24 mouse cellular contexts compared by ENCODE assay signal in genomic region chr10:43674749-43675148, GRCm38 (mm10).
DNase-seq lines count a peak whose midpoint lies in the region; ATAC-seq and TF ChIP-seq lines count a peak whose summit lies in the region.
"Had no signal": no experiment of that assay in that cellular context is flagged by ENCODE, and none has a peak within 500 bp of the region (broad histone marks: within the 10 kb centered on the region; RNA-seq: fewer than 3 reads in every experiment).

No protein-coding gene starts in this region.

- H3K9me3 ChIP-seq in liver, embryonic 11.5 days (ENCODE audit: control insufficient read depth, low read length) = no peaks in the 10 kb centered on the region
- no peaks in the 10 kb centered on the region for H3K9me3 ChIP-seq in liver, embryonic 14.5 days (ENCODE audit: control insufficient read depth, low read length)
- no peaks in the 10 kb centered on the region for H3K9me3 ChIP-seq in midbrain, embryonic 14.5 days (ENCODE audit: control insufficient read depth, low read length)
- H3K9me3 ChIP-seq: embryonic facial prominence, embryonic 12.5 days; embryonic facial prominence, embryonic 15.5 days; forebrain, embryonic 12.5 days; forebrain, embryonic 15.5 days; hindbrain, embryonic 12.5 days; hindbrain, embryonic 15.5 days had no signal

- WGBS in liver, embryonic 11.5 days = 14% methylated on average over 1 of the region's 1 CpGs
- 15% methylated on average over 1 of the region's 1 CpGs for WGBS in liver, embryonic 14.5 days (ENCODE audit: insufficient replicate concordance)
- WGBS in midbrain, embryonic 14.5 days = 65% methylated on average over 1 of the region's 1 CpGs

- no peak overlapping the region for H3K9ac ChIP-seq in liver, embryonic 11.5 days (ENCODE audit: low read depth, low read length)
- H3K9ac ChIP-seq in liver, embryonic 14.5 days (replicated peaks) = peak overlapping the region; percentile 12; the same call in 1 of the 2 replicates
- no peak overlapping the region for H3K9ac ChIP-seq in midbrain, embryonic 14.5 days (replicated peaks; ENCODE audit: low read length)
- H3K9ac ChIP-seq: embryonic facial prominence, embryonic 12.5 days; embryonic facial prominence, embryonic 15.5 days; forebrain, embryonic 12.5 days; forebrain, embryonic 15.5 days; hindbrain, embryonic 12.5 days; hindbrain, embryonic 15.5 days had no signal

- H3K4me3 ChIP-seq in liver, embryonic 11.5 days (ENCODE audit: low read depth, low read length) = no peak overlapping the region
- H3K4me3 ChIP-seq in liver, embryonic 14.5 days (ENCODE audit: insufficient read depth in 1 of 2, low read depth in 2 of 2, low read length in 2 of 2) = no peak overlapping the region
- no peak overlapping the region for H3K4me3 ChIP-seq in midbrain, embryonic 14.5 days (replicated peaks; ENCODE audit: low read depth, low read length)
- H3K4me3 ChIP-seq: embryonic facial prominence, embryonic 12.5 days; embryonic facial prominence, embryonic 15.5 days; forebrain, embryonic 12.5 days; forebrain, embryonic 15.5 days; gastrocnemius, adult 2 months; hindbrain, embryonic 12.5 days; hindbrain, embryonic 15.5 days had no signal

- 0 out of 2 replicates have a peak, but pooled peaks have one; percentile 18 for TF ChIP-seq EP300 in liver, embryonic 14.5 days (IDR thresholded peaks at IDR 0.05; ENCODE audit: low read depth)

- no peak for DNase-seq in liver, embryonic 11.5 days (ENCODE audit: low spot score)
- DNase-seq in liver = no peak
- no peak for DNase-seq in liver, embryonic 14.5 days (ENCODE audit: low read depth in 3 of 3, low spot score in 3 of 3)
- DNase-seq in right cerebral cortex, postnatal 36 days (ENCODE audit: low spot score in 2 of 2) = no peak
- DNase-seq in midbrain, embryonic 14.5 days = no peak
- DNase-seq: adrenal gland, adult 8-10 months; cerebellum, adult 11 months; cerebellum, adult 2 months; cerebellum, adult 9-11 months; cerebellum, postnatal 25 days; gastrocnemius, adult 2 months; gastrocnemius, postnatal 14 days; heart, adult 11 months had no signal

- H3K4me2 ChIP-seq in liver, embryonic 11.5 days = no peak overlapping the region
- peak overlapping the region; percentile 13; the same call in 1 of the 2 replicates for H3K4me2 ChIP-seq in liver, embryonic 14.5 days (ENCODE audit: low read depth)
- H3K4me2 ChIP-seq in midbrain, embryonic 14.5 days (ENCODE audit: low read length) = no peak overlapping the region
- H3K4me2 ChIP-seq: embryonic facial prominence, embryonic 12.5 days; embryonic facial prominence, embryonic 15.5 days; forebrain, embryonic 12.5 days; forebrain, embryonic 15.5 days; heart, embryonic 11.5 days; hindbrain, embryonic 12.5 days; hindbrain, embryonic 15.5 days had no signal

- H3K36me3 ChIP-seq in liver, embryonic 11.5 days (ENCODE audit: control insufficient read depth, insufficient read depth, low read length) = no peaks in the 10 kb centered on the region
- H3K36me3 ChIP-seq in liver, embryonic 14.5 days (replicated peaks; ENCODE audit: control insufficient read depth, insufficient read depth, low read depth) = no peaks in the 10 kb centered on the region
- no peaks in the 10 kb centered on the region for H3K36me3 ChIP-seq in midbrain, embryonic 14.5 days (ENCODE audit: control insufficient read depth, insufficient read depth, low read length)
- H3K36me3 ChIP-seq: embryonic facial prominence, embryonic 12.5 days; embryonic facial prominence, embryonic 15.5 days; forebrain, embryonic 12.5 days; forebrain, embryonic 15.5 days; hindbrain, embryonic 12.5 days; hindbrain, embryonic 15.5 days had no signal

- ATAC-seq in liver, embryonic 11.5 days (replicated peaks; ENCODE audit: low FRiP score) = peak; percentile 46
- 0 out of 2 replicates have a peak, but pooled peaks have one; percentile 9 for ATAC-seq in erythroid progenitor cell, adult 5-6 weeks (replicated peaks; ENCODE audit: low FRiP score, poor library complexity, severe bottlenecking)
- ATAC-seq in liver, embryonic 14.5 days (ENCODE audit: insufficient read depth) = peak; percentile 49
- peak; percentile 38; the same call in 1 of the 2 replicates for ATAC-seq in megakaryocyte-erythroid progenitor cell, adult 5-6 weeks (replicated peaks; ENCODE audit: low FRiP score, low TSS enrichment, poor library complexity, severe bottlenecking)
- ATAC-seq in midbrain, embryonic 14.5 days (ENCODE audit: low FRiP score, low TSS enrichment) = no peak
- ATAC-seq: activated CD4-positive, CD25-positive, alpha-beta regulatory T cell, adult 4 months; CD4-positive, CD25-positive, alpha-beta regulatory T cell, adult 4 months; forebrain, embryonic 15.5 days had no signal

- no peak overlapping the region for H3K27ac ChIP-seq in liver, embryonic 11.5 days (ENCODE audit: low read depth, low read length)
- H3K27ac ChIP-seq in liver, embryonic 14.5 days = peak overlapping the region; percentile 34
- no peak overlapping the region for H3K27ac ChIP-seq in midbrain, embryonic 14.5 days (replicated peaks; ENCODE audit: low read depth, low read length)
- H3K27ac ChIP-seq: embryonic facial prominence, embryonic 12.5 days; embryonic facial prominence, embryonic 15.5 days; forebrain, embryonic 12.5 days; forebrain, embryonic 15.5 days; gastrocnemius, adult 2 months; hindbrain, embryonic 12.5 days; hindbrain, embryonic 15.5 days had no signal

- no peak for TF ChIP-seq CTCF in liver, embryonic 14.5 days (IDR thresholded peaks at IDR 0.05; ENCODE audit: low read depth)

- H3K4me1 ChIP-seq in liver, embryonic 11.5 days (replicated peaks; ENCODE audit: control insufficient read depth, insufficient read depth, low read length) = peaks cover 35% of the 10 kb centered on the region
- peaks cover 43 to 52% of the 10 kb centered on the region in 2 experiments for H3K4me1 ChIP-seq in liver, embryonic 14.5 days (replicated peaks; ENCODE audit: control insufficient read depth in 2 of 2, insufficient read depth in 2 of 2, low read length in 1 of 2)
- H3K4me1 ChIP-seq in midbrain, embryonic 14.5 days (ENCODE audit: control insufficient read depth, insufficient read depth, low read length) = no peaks in the 10 kb centered on the region
- H3K4me1 ChIP-seq: embryonic facial prominence, embryonic 12.5 days; forebrain, embryonic 12.5 days; forebrain, embryonic 15.5 days; hindbrain, embryonic 15.5 days had no signal

- no peaks in the 10 kb centered on the region for H3K27me3 ChIP-seq in liver, embryonic 11.5 days (replicated peaks; ENCODE audit: control insufficient read depth, insufficient read depth, low read length)
- H3K27me3 ChIP-seq in liver, embryonic 14.5 days (ENCODE audit: control insufficient read depth, insufficient read depth, low read length) = no peaks in the 10 kb centered on the region
- H3K27me3 ChIP-seq in midbrain, embryonic 14.5 days (ENCODE audit: control insufficient read depth, insufficient read depth, low read length) = no peaks in the 10 kb centered on the region
- H3K27me3 ChIP-seq: embryonic facial prominence, embryonic 12.5 days; embryonic facial prominence, embryonic 15.5 days; forebrain, embryonic 12.5 days; forebrain, embryonic 15.5 days; hindbrain, embryonic 12.5 days; hindbrain, embryonic 15.5 days had no signal
